Mouse (Mus musculus): Measurements from ENCODE around the gene Rpl23a. TPM values are rescaled to one million over a fixed set of nuclear protein-coding genes. Genes with fewer than 3 reads are reported as not detected.
"Not testable (repeated sequence)": the region's sequence is repeated elsewhere in the genome, so short reads cannot be mapped to it uniquely, and the experiment has no call there.

The Rpl23a gene
- polyA plus RNA-seq, 1 experiment from 2014 or later = 1,263 TPM

- ATAC-seq (ENCODE audit: insufficient read depth, low FRiP score) = no peak
- Histone ChIP-seq H3K36me3 (ENCODE audit: control insufficient read depth, insufficient read depth, low read length) (no peaks in the 10 kb centered on the region), H3K27me3 (ENCODE audit: control insufficient read depth, insufficient read depth, low read length) (no peaks in the 10 kb centered on the region), H3K27ac (ENCODE audit: low read length) (no peak overlapping the region), H3K4me2 (ENCODE audit: low read depth, low read length) (no peak overlapping the region), H3K4me1 (ENCODE audit: control insufficient read depth, insufficient read depth, low read length) (no peaks in the 10 kb centered on the region), H3K4me3 (replicated peaks; ENCODE audit: low read length) (no peak overlapping the region), H3K9me3 (replicated peaks; ENCODE audit: control insufficient read depth, low read length) (no peaks in the 10 kb centered on the region), H3K9ac (ENCODE audit: low read length) (no peak overlapping the region)
- WGBS = 86% methylated on average over 2 of the region's 2 CpGs
Observed at GRCm38 (mm10) chr11:78143520-78143919, 39.9 kb downstream of the Rpl23a start.

GRCm38 (mm10) chr11:78140665-78141064 lies 42.7 kb downstream of the Rpl23a start:
- Histone ChIP-seq H3K9ac (ENCODE audit: low read length) (no peak overlapping the region), H3K4me2 (ENCODE audit: low read depth, low read length) (no peak overlapping the region), H3K27ac (ENCODE audit: low read length) (no peak overlapping the region), H3K4me3 (replicated peaks; ENCODE audit: low read length) (no peak overlapping the region), H3K9me3 (replicated peaks; ENCODE audit: control insufficient read depth, low read length) (no peaks in the 10 kb centered on the region), H3K27me3 (ENCODE audit: control insufficient read depth, insufficient read depth, low read length) (no peaks in the 10 kb centered on the region), H3K4me1 (ENCODE audit: control insufficient read depth, insufficient read depth, low read length) (no peaks in the 10 kb centered on the region), H3K36me3 (ENCODE audit: control insufficient read depth, insufficient read depth, low read length) (no peaks in the 10 kb centered on the region)
- no peak for ATAC-seq (ENCODE audit: insufficient read depth, low FRiP score)
- 70% methylated on average over 5 of the region's 5 CpGs for WGBS

- 87% methylated on average over 3 of the region's 3 CpGs for WGBS
Observed at GRCm38 (mm10) chr11:78138023-78138422, 45.4 kb downstream of the Rpl23a start.

GRCm38 (mm10) chr11:78137584-78137983 lies 45.8 kb downstream of the Rpl23a start:
- ATAC-seq (ENCODE audit: insufficient read depth, low FRiP score) = no peak
- WGBS = 81% methylated on average over 4 of the region's 4 CpGs
- H3K9ac ChIP-seq (ENCODE audit: low read length) = no peak overlapping the region

More at GRCm38 (mm10) chr11:78138023-78138422, 45.4 kb downstream of the Rpl23a start:
- H3K36me3 ChIP-seq (ENCODE audit: control insufficient read depth, insufficient read depth, low read length) = no peaks in the 10 kb centered on the region
- no peaks in the 10 kb centered on the region for H3K4me1 ChIP-seq (ENCODE audit: control insufficient read depth, insufficient read depth, low read length)
- no peaks in the 10 kb centered on the region for H3K9me3 ChIP-seq (replicated peaks; ENCODE audit: control insufficient read depth, low read length)
- ATAC-seq (ENCODE audit: insufficient read depth, low FRiP score) = no peak
- no peaks in the 10 kb centered on the region for H3K27me3 ChIP-seq (ENCODE audit: control insufficient read depth, insufficient read depth, low read length)
- no peak overlapping the region for H3K4me2 ChIP-seq (ENCODE audit: low read depth, low read length)
- H3K4me3 ChIP-seq (replicated peaks; ENCODE audit: low read length) = no peak overlapping the region
- no peak overlapping the region for H3K27ac ChIP-seq (ENCODE audit: low read length)
- no peak overlapping the region for H3K9ac ChIP-seq (ENCODE audit: low read length)

GRCm38 (mm10) chr11:78136132-78136531 lies 47.3 kb downstream of the Rpl23a start:
- no peaks in the 10 kb centered on the region for H3K27me3 ChIP-seq (ENCODE audit: control insufficient read depth, insufficient read depth, low read length)
- WGBS = 78% methylated on average over 1 of the region's 1 CpGs

More at GRCm38 (mm10) chr11:78137584-78137983, 45.8 kb downstream of the Rpl23a start:
- Histone ChIP-seq H3K27me3 (ENCODE audit: control insufficient read depth, insufficient read depth, low read length) (no peaks in the 10 kb centered on the region), H3K27ac (ENCODE audit: low read length) (no peak overlapping the region), H3K4me1 (ENCODE audit: control insufficient read depth, insufficient read depth, low read length) (no peaks in the 10 kb centered on the region), H3K4me2 (ENCODE audit: low read depth, low read length) (no peak overlapping the region), H3K9me3 (replicated peaks; ENCODE audit: control insufficient read depth, low read length) (no peaks in the 10 kb centered on the region), H3K4me3 (replicated peaks; ENCODE audit: low read length) (no peak overlapping the region), H3K36me3 (ENCODE audit: control insufficient read depth, insufficient read depth, low read length) (no peaks in the 10 kb centered on the region)

GRCm38 (mm10) chr11:78135314-78135713 lies 48.1 kb downstream of the Rpl23a start:
- not testable (repeated sequence) for ATAC-seq (ENCODE audit: insufficient read depth, low FRiP score); H3K4me1 ChIP-seq (ENCODE audit: control insufficient read depth, insufficient read depth, low read length); H3K9me3 ChIP-seq (replicated peaks; ENCODE audit: control insufficient read depth, low read length); H3K36me3 ChIP-seq (ENCODE audit: control insufficient read depth, insufficient read depth, low read length); H3K9ac ChIP-seq (ENCODE audit: low read length); H3K4me2 ChIP-seq (ENCODE audit: low read depth, low read length); H3K27ac ChIP-seq (ENCODE audit: low read length); H3K4me3 ChIP-seq (replicated peaks; ENCODE audit: low read length); H3K27me3 ChIP-seq (ENCODE audit: control insufficient read depth, insufficient read depth, low read length)
- WGBS = 72% methylated on average over 7 of the region's 7 CpGs

More at GRCm38 (mm10) chr11:78136132-78136531, 47.3 kb downstream of the Rpl23a start:
- Histone ChIP-seq H3K27ac (ENCODE audit: low read length) (no peak overlapping the region), H3K9me3 (replicated peaks; ENCODE audit: control insufficient read depth, low read length) (no peaks in the 10 kb centered on the region), H3K36me3 (ENCODE audit: control insufficient read depth, insufficient read depth, low read length) (no peaks in the 10 kb centered on the region), H3K4me3 (replicated peaks; ENCODE audit: low read length) (no peak overlapping the region), H3K4me2 (ENCODE audit: low read depth, low read length) (no peak overlapping the region), H3K4me1 (ENCODE audit: control insufficient read depth, insufficient read depth, low read length) (no peaks in the 10 kb centered on the region), H3K9ac (ENCODE audit: low read length) (no peak overlapping the region)
- ATAC-seq (ENCODE audit: insufficient read depth, low FRiP score) = no peak

GRCm38 (mm10) chr11:78134344-78134743 lies 49.0 kb downstream of the Rpl23a start:
- Histone ChIP-seq H3K4me1 (ENCODE audit: control insufficient read depth, insufficient read depth, low read length) (no peaks in the 10 kb centered on the region), H3K9me3 (replicated peaks; ENCODE audit: control insufficient read depth, low read length) (no peaks in the 10 kb centered on the region), H3K27me3 (ENCODE audit: control insufficient read depth, insufficient read depth, low read length) (no peaks in the 10 kb centered on the region), H3K9ac (ENCODE audit: low read length) (no peak overlapping the region), H3K4me2 (ENCODE audit: low read depth, low read length) (no peak overlapping the region), H3K36me3 (ENCODE audit: control insufficient read depth, insufficient read depth, low read length) (no peaks in the 10 kb centered on the region), H3K27ac (ENCODE audit: low read length) (no peak overlapping the region), H3K4me3 (replicated peaks; ENCODE audit: low read length) (no peak overlapping the region)
- WGBS = 75% methylated on average over 3 of the region's 3 CpGs
- ATAC-seq (ENCODE audit: insufficient read depth, low FRiP score) = no peak

GRCm38 (mm10) chr11:78133915-78134314 lies 49.5 kb downstream of the Rpl23a start:
- no peak overlapping the region for H3K4me3 ChIP-seq (replicated peaks; ENCODE audit: low read length)
- H3K4me2 ChIP-seq (ENCODE audit: low read depth, low read length) = no peak overlapping the region
- H3K9ac ChIP-seq (ENCODE audit: low read length) = no peak overlapping the region
- ATAC-seq (ENCODE audit: insufficient read depth, low FRiP score) = no peak
- no peaks in the 10 kb centered on the region for H3K4me1 ChIP-seq (ENCODE audit: control insufficient read depth, insufficient read depth, low read length)
- WGBS = 86% methylated on average over 6 of the region's 6 CpGs
- H3K27ac ChIP-seq (ENCODE audit: low read length) = no peak overlapping the region
- no peaks in the 10 kb centered on the region for H3K27me3 ChIP-seq (ENCODE audit: control insufficient read depth, insufficient read depth, low read length)
- no peaks in the 10 kb centered on the region for H3K9me3 ChIP-seq (replicated peaks; ENCODE audit: control insufficient read depth, low read length)
- no peaks in the 10 kb centered on the region for H3K36me3 ChIP-seq (ENCODE audit: control insufficient read depth, insufficient read depth, low read length)
